Mouse (Mus musculus) small intestine, adult 10 weeks (tissue): ENCODE measurements around the gene Gm10306. TPM values are rescaled to one million over a fixed set of nuclear protein-coding genes. Genes with fewer than 3 reads are reported as not detected.

ENCODE experiments used
- polyA plus RNA-seq: library from polyadenylated mRNA; stranded (reverse); fragments of 350-450 nt; fragmentation: Illumina TruSeq; extraction: RNeasy Lipid Tissue Mini Kit (QIAGEN cat#74804); gene quantifications from one replicate; pipeline ENCODE4 v1.2.3, GENCODE M21; 2014; ENCODE audit warnings: low replicate concordance

Gene Gm10306
- polyA plus RNA-seq: not detected

GRCm38 (mm10) chr4:94556265-94557054 is at the start of gene Gm10306, which contains the start of gene Caap1:
Gm10306 (plus strand) TSS chr4:94556546.
Caap1 (minus strand) TSS chr4:94556796.

GRCm38 (mm10) chr4:94603031-94603629 is 46.8 kb downstream of the Gm10306 start, which contains the start of gene Plaa:
Plaa (minus strand) TSS chr4:94603244.

Other genes with a start within 250 kb of the Gm10306 start
- gene Caap1, start 250 bp downstream of the Gm10306 start, polyA plus RNA-seq: 27.8 TPM
- gene Plaa, start 46.7 kb downstream of the Gm10306 start, polyA plus RNA-seq: 110 TPM
- gene Ift74, start 57.9 kb downstream of the Gm10306 start, polyA plus RNA-seq: 18.7 TPM
- 628 TPM for gene Lrrc19, start 93.6 kb downstream of the Gm10306 start, polyA plus RNA-seq
- 7.1 TPM for gene Tek, start 182.7 kb downstream of the Gm10306 start, polyA plus RNA-seq